ENCODE assay signal across 22 mouse cellular contexts in genomic region chr2:154751924-154752323, GRCm38 (mm10). TPM values are rescaled to one million over a fixed set of nuclear protein-coding genes. Genes with fewer than 3 reads are reported as not detected.
DNase-seq lines count a peak whose midpoint lies in the region; ATAC-seq and TF ChIP-seq lines count a peak whose summit lies in the region.
"Had no signal": no experiment of that assay in that cellular context is flagged by ENCODE, and none has a peak within 500 bp of the region (broad histone marks: within the 10 kb centered on the region; RNA-seq: fewer than 3 reads in every experiment).

No protein-coding gene starts in this region.

- H3K9me3 ChIP-seq in embryonic facial prominence, embryonic 11.5 days (replicated peaks; ENCODE audit: control insufficient read depth, low read length): no peaks in the 10 kb centered on the region
- no peaks in the 10 kb centered on the region for H3K9me3 ChIP-seq in embryonic facial prominence, embryonic 10.5 days
- H3K9me3 ChIP-seq in midbrain, embryonic 10.5 days (replicated peaks): no peaks in the 10 kb centered on the region
- no peaks in the 10 kb centered on the region for H3K9me3 ChIP-seq in midbrain, embryonic 14.5 days (ENCODE audit: control insufficient read depth, low read length)
- H3K9me3 ChIP-seq: liver, embryonic 13.5 days; stomach, embryonic 15.5 days had no signal

- H3K4me3 ChIP-seq in embryonic facial prominence, embryonic 11.5 days (ENCODE audit: low read depth, low read length): no peak overlapping the region
- no peak overlapping the region for H3K4me3 ChIP-seq in embryonic facial prominence, embryonic 10.5 days
- H3K4me3 ChIP-seq in midbrain, embryonic 10.5 days: no peak overlapping the region
- no peak overlapping the region for H3K4me3 ChIP-seq in midbrain, embryonic 14.5 days (replicated peaks; ENCODE audit: low read depth, low read length)
- H3K4me3 ChIP-seq in myocyte: no peak overlapping the region
- H3K4me3 ChIP-seq: erythroblast, embryonic 14.5 days; liver, embryonic 13.5 days; stomach, embryonic 15.5 days had no signal

- no peak overlapping the region for H3K4me2 ChIP-seq in embryonic facial prominence, embryonic 11.5 days (ENCODE audit: low read depth, low read length)
- no peak overlapping the region for H3K4me2 ChIP-seq in midbrain, embryonic 14.5 days (ENCODE audit: low read length)
- peak overlapping the region; percentile 37 for H3K4me2 ChIP-seq in myocyte (ENCODE audit: low read depth)
- H3K4me2 ChIP-seq: liver, embryonic 13.5 days; stomach, embryonic 15.5 days had no signal

- no peak for TF ChIP-seq POLR2A in myocyte (IDR thresholded peaks at IDR 0.05; ENCODE audit: insufficient read length, low read depth)

- no peaks in the 10 kb centered on the region for H3K27me3 ChIP-seq in embryonic facial prominence, embryonic 11.5 days (ENCODE audit: control insufficient read depth, insufficient read depth, low read length)
- H3K27me3 ChIP-seq in embryonic facial prominence, embryonic 10.5 days (replicated peaks; ENCODE audit: low read depth, poor library complexity, severe bottlenecking): no peaks in the 10 kb centered on the region
- H3K27me3 ChIP-seq in midbrain, embryonic 10.5 days (ENCODE audit: low read depth, poor library complexity, severe bottlenecking): no peaks in the 10 kb centered on the region
- H3K27me3 ChIP-seq in midbrain, embryonic 14.5 days (ENCODE audit: control insufficient read depth, insufficient read depth, low read length): no peaks in the 10 kb centered on the region
- H3K27me3 ChIP-seq in myocyte (ENCODE audit: control insufficient read depth, insufficient read depth, insufficient read length): no peaks in the 10 kb centered on the region
- H3K27me3 ChIP-seq: liver, embryonic 13.5 days; stomach, embryonic 15.5 days had no signal

- no peak overlapping the region for H3K9ac ChIP-seq in embryonic facial prominence, embryonic 11.5 days (replicated peaks; ENCODE audit: low read length)
- no peak overlapping the region for H3K9ac ChIP-seq in midbrain, embryonic 14.5 days (replicated peaks; ENCODE audit: low read length)
- H3K9ac ChIP-seq: liver, embryonic 13.5 days; stomach, embryonic 15.5 days had no signal

- DNase-seq in embryonic facial prominence, embryonic 11.5 days (ENCODE audit: low spot score): peak; percentile 24
- no peak for DNase-seq in embryonic facial prominence, embryonic 10.5 days (ENCODE audit: low spot score)
- no peak for DNase-seq in midbrain, embryonic 10.5 days (ENCODE audit: low spot score)
- no peak for DNase-seq in midbrain, embryonic 14.5 days
- DNase-seq in adrenal gland, postnatal 10 days: peak; percentile 74
- DNase-seq in right cerebral cortex, postnatal 36 days (ENCODE audit: low spot score in 2 of 2): no peak
- DNase-seq in left cerebral cortex, adult 11 months (ENCODE audit: low spot score): no peak
- DNase-seq: kidney, adult 11 months; liver, embryonic 13.5 days; right cerebral cortex, postnatal 4 days had no signal

- WGBS in embryonic facial prominence, embryonic 11.5 days: 53% methylated on average over 8 of the region's 8 CpGs
- WGBS in embryonic facial prominence, embryonic 10.5 days: 56% methylated on average over 8 of the region's 8 CpGs
- 60% methylated on average over 8 of the region's 8 CpGs for WGBS in midbrain, embryonic 10.5 days
- WGBS in midbrain, embryonic 14.5 days: 53% methylated on average over 8 of the region's 8 CpGs

- H3ac ChIP-seq in myocyte (ENCODE audit: control insufficient read depth, insufficient read length): no peak overlapping the region

- no peaks in the 10 kb centered on the region for H3K79me2 ChIP-seq in myocyte (ENCODE audit: control insufficient read depth, insufficient read depth)

- H3K27ac ChIP-seq in embryonic facial prominence, embryonic 11.5 days (replicated peaks; ENCODE audit: low read depth, low read length): no peak overlapping the region
- no peak overlapping the region for H3K27ac ChIP-seq in embryonic facial prominence, embryonic 10.5 days (replicated peaks)
- H3K27ac ChIP-seq in midbrain, embryonic 10.5 days (replicated peaks): 0 out of 2 replicates have a peak overlapping the region, but pooled peaks have one; percentile 13
- H3K27ac ChIP-seq in midbrain, embryonic 14.5 days (replicated peaks; ENCODE audit: low read depth, low read length): no peak overlapping the region
- H3K27ac ChIP-seq: liver, embryonic 13.5 days; macrophage; stomach, embryonic 15.5 days had no signal

- no peaks in the 10 kb centered on the region for H3K36me3 ChIP-seq in embryonic facial prominence, embryonic 11.5 days (replicated peaks; ENCODE audit: control insufficient read depth, insufficient read depth, low read depth, low read length)
- no peaks in the 10 kb centered on the region for H3K36me3 ChIP-seq in embryonic facial prominence, embryonic 10.5 days (replicated peaks)
- H3K36me3 ChIP-seq in midbrain, embryonic 10.5 days: no peaks in the 10 kb centered on the region
- no peaks in the 10 kb centered on the region for H3K36me3 ChIP-seq in midbrain, embryonic 14.5 days (ENCODE audit: control insufficient read depth, insufficient read depth, low read length)
- H3K36me3 ChIP-seq in myocyte (ENCODE audit: control insufficient read depth, insufficient read depth): no peaks in the 10 kb centered on the region
- H3K36me3 ChIP-seq: G1E; liver, embryonic 13.5 days; stomach, embryonic 15.5 days had no signal

- no peaks in the 10 kb centered on the region for H3K4me1 ChIP-seq in embryonic facial prominence, embryonic 11.5 days (ENCODE audit: control insufficient read depth, insufficient read depth, low read length)
- H3K4me1 ChIP-seq in embryonic facial prominence, embryonic 10.5 days: peaks cover 18% of the 10 kb centered on the region
- no peaks in the 10 kb centered on the region for H3K4me1 ChIP-seq in midbrain, embryonic 10.5 days
- 0 out of 2 replicates have a peak, but pooled peaks cover 6% of the 10 kb centered on the region for H3K4me1 ChIP-seq in midbrain, embryonic 14.5 days (ENCODE audit: control insufficient read depth, insufficient read depth, low read length)

- no peak for ATAC-seq in embryonic facial prominence, embryonic 11.5 days (replicated peaks; ENCODE audit: insufficient number of reproducible peaks, low FRiP score, low TSS enrichment, low read depth)
- ATAC-seq in midbrain, embryonic 14.5 days (ENCODE audit: low FRiP score, low TSS enrichment): no peak

TF ChIP-seq in myocyte, 11 proteins besides CTCF, POLR2A, EP300 and RAD21:
- TF ChIP-seq MYOG (IDR thresholded peaks at IDR 0.05; ENCODE audit: control insufficient read depth in 1 of 3, insufficient read depth in 1 of 3, insufficient read length in 2 of 3, low read depth in 2 of 3) (no peak), E2F4 (IDR thresholded peaks at IDR 0.05; ENCODE audit: insufficient read depth) (no peak), MYOD1 (IDR thresholded peaks at IDR 0.05; ENCODE audit: control insufficient read depth in 1 of 3, insufficient read length in 2 of 3, low read depth in 2 of 3) (no peak), SRF (IDR thresholded peaks at IDR 0.05; ENCODE audit: control insufficient read depth, insufficient read length, low read depth) (no peak), MAX (IDR thresholded peaks at IDR 0.05; ENCODE audit: low read depth) (no peak), TCF12 (IDR thresholded peaks at IDR 0.05; ENCODE audit: insufficient read depth, poor library complexity, severe bottlenecking) (no peak), REST (IDR thresholded peaks at IDR 0.05; ENCODE audit: insufficient read depth, insufficient read length) (no peak), TCF3 (IDR thresholded peaks at IDR 0.05; ENCODE audit: insufficient read length, low read depth) (no peak), POLR2AphosphoS2 (IDR thresholded peaks at IDR 0.05; ENCODE audit: insufficient read length, low read depth) (no peak), USF1 (IDR thresholded peaks at IDR 0.05; ENCODE audit: low read depth) (no peak), CEBPB (IDR thresholded peaks at IDR 0.05; ENCODE audit: insufficient read depth, poor library complexity, severe bottlenecking) (no peak)

RNA-seq across cellular contexts. Expression of gene Gm14214, which starts 17.9 kb away (rescaled TPM):
- polyA plus RNA-seq in embryonic facial prominence, embryonic 11.5 days (2014; fragmentation: Nextera tagmentation; extraction: Ambion mirVana): not detected in 2 replicates
- polyA plus RNA-seq in embryonic facial prominence, embryonic 10.5 days (2016; fragmentation: Nextera tagmentation; extraction: Ambion mirVana): not detected in 2 replicates
- polyA plus RNA-seq in midbrain, embryonic 10.5 days (2016; fragmentation: Nextera tagmentation; extraction: Ambion mirVana): not detected in 2 replicates
- not detected in 2 replicates for polyA plus RNA-seq in midbrain, embryonic 14.5 days (2014; fragmentation: Nextera tagmentation; extraction: Ambion mirVana)
- not detected for total RNA-seq in adrenal gland, postnatal 10 days (2021)
- polyA plus RNA-seq in myocyte (2012; fragmentation: generic; extraction: Trizol): not detected
- total RNA-seq: G1E; hematopoietic stem cell, adult 5-6 weeks; left cerebral cortex, postnatal 25 days; monocyte, adult 5-6 weeks; neutrophil, adult 5-6 weeks had no signal
- polyA plus RNA-seq: cortical plate, adult 2 months; erythroblast, embryonic 14.5 days; G1E; gonadal fat pad, adult 2 months; large intestine, adult 2 months; liver, embryonic 13.5 days; macrophage; stomach, embryonic 15.5 days had no signal

RNA-seq across cellular contexts. Expression of gene Raly, which starts 39.0 kb away (rescaled TPM):
- 67.2 and 80.0 TPM in 2 replicates for polyA plus RNA-seq in embryonic facial prominence, embryonic 11.5 days (2014; fragmentation: Nextera tagmentation; extraction: Ambion mirVana)
- 52.8 and 53.1 TPM in 2 replicates for polyA plus RNA-seq in embryonic facial prominence, embryonic 10.5 days (2016; fragmentation: Nextera tagmentation; extraction: Ambion mirVana)
- polyA plus RNA-seq in midbrain, embryonic 10.5 days (2016; fragmentation: Nextera tagmentation; extraction: Ambion mirVana): 48.3 and 50.1 TPM in 2 replicates
- 58.3 and 194 TPM in 2 replicates for polyA plus RNA-seq in midbrain, embryonic 14.5 days (2014; fragmentation: Nextera tagmentation; extraction: Ambion mirVana)
- 100 to 1,000 TPM; 170 to 177 TPM for total RNA-seq in adrenal gland, postnatal 10 days (2021)
- 379 TPM for polyA plus RNA-seq in myocyte (2012; fragmentation: generic; extraction: Trizol)

RNA-seq across cellular contexts. Expression of gene a, which starts 39.3 kb away (rescaled TPM):
- polyA plus RNA-seq in embryonic facial prominence, embryonic 11.5 days (2014; fragmentation: Nextera tagmentation; extraction: Ambion mirVana): 3.3 and 4.4 TPM in 2 replicates
- 1.5 and 2.3 TPM in 2 replicates for polyA plus RNA-seq in embryonic facial prominence, embryonic 10.5 days (2016; fragmentation: Nextera tagmentation; extraction: Ambion mirVana)
- 0.68 and 0.94 TPM in 2 replicates for polyA plus RNA-seq in midbrain, embryonic 10.5 days (2016; fragmentation: Nextera tagmentation; extraction: Ambion mirVana)
- 3.8 TPM in 1 of 2 replicates, not detected in the other for polyA plus RNA-seq in midbrain, embryonic 14.5 days (2014; fragmentation: Nextera tagmentation; extraction: Ambion mirVana)
- not detected for total RNA-seq in adrenal gland, postnatal 10 days (2021)
- polyA plus RNA-seq in myocyte (2012; fragmentation: generic; extraction: Trizol): not detected
- total RNA-seq: G1E; hematopoietic stem cell, adult 5-6 weeks; left cerebral cortex, postnatal 25 days; monocyte, adult 5-6 weeks; neutrophil, adult 5-6 weeks had no signal
- polyA plus RNA-seq: erythroblast, embryonic 14.5 days; macrophage had no signal

Comparison
In these comparisons a context has a peak if more than half of its experiments do, and no peak if none do; other contexts are left out.
1. DNase-seq: peak in embryonic facial prominence, embryonic 11.5 days (single experiment) and adrenal gland, postnatal 10 days (single experiment); none in embryonic facial prominence, embryonic 10.5 days (single experiment), midbrain, embryonic 10.5 days (single experiment), midbrain, embryonic 14.5 days (single experiment), right cerebral cortex, postnatal 36 days (0 of 2) and left cerebral cortex, adult 11 months (single experiment).